Mouse (Mus musculus): Measurements from ENCODE around the gene Afap1. TPM values are rescaled to one million over a fixed set of nuclear protein-coding genes. Genes with fewer than 3 reads are reported as not detected.

The Afap1 gene
- polyA plus RNA-seq, 1 experiment from 2014 or later: 20.8 TPM

GRCm38 (mm10) chr5:35903456-35903855 lies 10.3 kb downstream of the Afap1 start:
- no peaks in the 10 kb centered on the region for H3K27me3 ChIP-seq (ENCODE audit: control insufficient read depth, insufficient read depth, low read depth, low read length)
- H3K9ac ChIP-seq (ENCODE audit: low read length): no peak overlapping the region
- H3K4me2 ChIP-seq (ENCODE audit: low read depth, low read length): no peak overlapping the region
- H3K27ac ChIP-seq (ENCODE audit: low read length): no peak overlapping the region
- no peaks in the 10 kb centered on the region for H3K36me3 ChIP-seq (ENCODE audit: control insufficient read depth, insufficient read depth, low read length)
- peaks cover 66% of the 10 kb centered on the region for H3K4me1 ChIP-seq (replicated peaks; ENCODE audit: control insufficient read depth, insufficient read depth, low read length)
- H3K9me3 ChIP-seq (ENCODE audit: control insufficient read depth, low read length): no peaks in the 10 kb centered on the region
- 58% methylated on average over 8 of the region's 8 CpGs for WGBS
- no peak overlapping the region for H3K4me3 ChIP-seq (ENCODE audit: low read length)
- ATAC-seq (ENCODE audit: low read depth): no peak

DNA sequence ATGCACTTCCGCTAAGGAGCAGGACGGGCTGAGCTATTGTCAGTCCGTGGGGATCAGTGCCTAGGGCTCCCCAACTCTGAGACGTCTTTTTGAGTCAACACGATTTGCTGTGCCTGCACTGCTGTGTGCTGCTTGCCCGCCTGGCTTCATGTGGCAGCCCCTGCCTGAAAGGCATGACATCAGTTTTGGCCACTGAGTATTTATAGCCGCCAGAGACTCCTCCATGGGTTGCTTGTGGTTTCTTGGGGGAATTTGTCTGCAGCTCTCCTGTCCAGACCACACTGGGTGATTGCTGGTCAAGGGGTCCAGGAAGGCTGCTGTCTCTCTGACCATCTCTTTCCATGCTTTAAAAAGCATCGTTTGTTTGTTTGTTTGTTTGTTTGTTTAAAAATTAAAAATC lies 12.2 kb downstream of the Afap1 start:
- no peak for ATAC-seq (ENCODE audit: low read depth)
- no peak overlapping the region for H3K4me2 ChIP-seq (ENCODE audit: low read depth, low read length)
- no peak overlapping the region for H3K9ac ChIP-seq (ENCODE audit: low read length)
- WGBS: 51% methylated on average over 8 of the region's 8 CpGs
- no peaks in the 10 kb centered on the region for H3K9me3 ChIP-seq (ENCODE audit: control insufficient read depth, low read length)
- H3K4me1 ChIP-seq (replicated peaks; ENCODE audit: control insufficient read depth, insufficient read depth, low read length): peaks cover 62% of the 10 kb centered on the region
- H3K4me3 ChIP-seq (ENCODE audit: low read length): no peak overlapping the region
- H3K27ac ChIP-seq (ENCODE audit: low read length): no peak overlapping the region
- H3K36me3 ChIP-seq (ENCODE audit: control insufficient read depth, insufficient read depth, low read length): no peaks in the 10 kb centered on the region
- H3K27me3 ChIP-seq (ENCODE audit: control insufficient read depth, insufficient read depth, low read depth, low read length): no peaks in the 10 kb centered on the region

DNA sequence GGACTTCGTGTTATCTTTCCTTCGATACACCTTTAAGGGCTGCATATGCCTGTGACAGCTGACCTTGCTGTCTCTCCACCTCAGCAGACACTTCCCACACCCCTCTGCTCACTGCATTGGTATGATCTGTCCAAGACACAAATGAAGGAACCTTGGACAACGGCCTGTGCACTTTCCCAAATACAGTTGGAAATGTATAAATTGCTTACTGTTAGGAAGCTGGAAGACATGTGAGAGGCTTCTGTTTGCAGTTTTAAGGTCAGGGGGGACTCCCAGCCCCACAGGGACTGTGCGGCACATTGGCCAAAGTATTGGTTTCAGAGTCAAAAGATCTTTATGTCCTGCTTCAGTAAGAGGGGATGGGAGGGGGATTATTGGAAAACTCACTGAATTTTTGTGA lies 14.0 kb downstream of the Afap1 start:
- H3K4me3 ChIP-seq (ENCODE audit: low read length): no peak overlapping the region
- H3K4me2 ChIP-seq (ENCODE audit: low read depth, low read length): no peak overlapping the region
- 45% methylated on average over 4 of the region's 4 CpGs for WGBS
- H3K9ac ChIP-seq (ENCODE audit: low read length): no peak overlapping the region
- no peaks in the 10 kb centered on the region for H3K9me3 ChIP-seq (ENCODE audit: control insufficient read depth, low read length)
- no peaks in the 10 kb centered on the region for H3K27me3 ChIP-seq (ENCODE audit: control insufficient read depth, insufficient read depth, low read depth, low read length)
- peaks cover 48% of the 10 kb centered on the region for H3K4me1 ChIP-seq (replicated peaks; ENCODE audit: control insufficient read depth, insufficient read depth, low read length)
- no peaks in the 10 kb centered on the region for H3K36me3 ChIP-seq (ENCODE audit: control insufficient read depth, insufficient read depth, low read length)
- peak; percentile 51 for ATAC-seq (ENCODE audit: low read depth)
- H3K27ac ChIP-seq (ENCODE audit: low read length): peak overlapping the region; percentile 18; the same call in 1 of the 2 replicates

DNA sequence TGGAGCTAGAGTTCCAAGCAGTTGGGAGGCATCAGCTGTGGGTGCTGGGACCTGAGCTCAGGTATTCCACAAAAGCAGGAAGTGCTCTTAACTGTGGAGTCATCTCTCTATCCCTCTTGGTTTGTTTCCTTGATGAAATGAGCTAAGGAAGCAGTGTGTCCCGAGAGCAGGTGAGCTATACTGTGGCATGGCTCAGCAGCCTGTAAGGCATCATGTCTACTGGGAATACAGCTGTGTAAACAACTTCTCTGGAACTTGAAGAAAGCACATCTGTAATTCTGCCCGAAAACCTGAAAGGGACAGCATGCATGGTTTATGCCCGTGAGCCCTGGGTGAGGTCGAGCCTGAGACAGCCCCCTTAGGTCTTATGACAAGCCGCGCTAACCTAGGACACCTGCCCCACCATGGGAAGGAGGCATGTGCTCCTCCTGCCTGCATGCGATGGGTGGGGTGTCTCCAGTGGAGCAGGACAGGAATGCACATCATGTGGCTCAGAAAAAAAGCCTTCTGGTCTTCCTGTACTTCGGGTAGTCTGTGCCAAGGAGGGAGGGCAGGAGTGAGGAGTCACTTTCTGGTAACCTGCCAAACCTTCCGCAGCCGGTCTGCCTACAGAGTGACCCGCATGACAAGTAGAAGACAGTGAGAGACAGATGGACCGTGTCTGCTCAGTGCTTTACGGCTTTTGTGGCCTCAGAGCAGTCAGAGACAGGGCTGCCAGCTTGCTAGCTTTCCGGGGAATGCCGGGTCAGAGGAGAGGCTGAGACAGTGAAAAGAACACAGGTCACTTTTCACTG lies 14.7 kb downstream of the Afap1 start:
- Histone ChIP-seq H3K4me1 (replicated peaks; ENCODE audit: control insufficient read depth, insufficient read depth, low read length) (peaks cover 48% of the 10 kb centered on the region), H3K4me2 (ENCODE audit: low read depth, low read length) (0 out of 2 replicates have a peak overlapping the region, but pooled peaks have one; percentile 3), H3K9me3 (ENCODE audit: control insufficient read depth, low read length) (no peaks in the 10 kb centered on the region), H3K27ac (ENCODE audit: low read length) (peak overlapping the region; percentile 11), H3K27me3 (ENCODE audit: control insufficient read depth, insufficient read depth, low read depth, low read length) (no peaks in the 10 kb centered on the region), H3K9ac (ENCODE audit: low read length) (no peak overlapping the region), H3K36me3 (ENCODE audit: control insufficient read depth, insufficient read depth, low read length) (no peaks in the 10 kb centered on the region), H3K4me3 (ENCODE audit: low read length) (no peak overlapping the region)
- ATAC-seq (ENCODE audit: low read depth): peak; percentile 88
- WGBS: 16% methylated on average over 15 of the region's 15 CpGs

- H3K27me3 ChIP-seq (ENCODE audit: control insufficient read depth, insufficient read depth, low read depth, low read length): no peaks in the 10 kb centered on the region
- H3K9ac ChIP-seq (ENCODE audit: low read length): peak overlapping the region; percentile 36; the same call in 1 of the 2 replicates
- H3K27ac ChIP-seq (ENCODE audit: low read length): peak overlapping the region; percentile 69
- peaks cover 44% of the 10 kb centered on the region for H3K4me1 ChIP-seq (replicated peaks; ENCODE audit: control insufficient read depth, insufficient read depth, low read length)
- no peak overlapping the region for H3K4me3 ChIP-seq (ENCODE audit: low read length)
- H3K9me3 ChIP-seq (ENCODE audit: control insufficient read depth, low read length): no peaks in the 10 kb centered on the region
- H3K4me2 ChIP-seq (ENCODE audit: low read depth, low read length): no peak overlapping the region
- peak; percentile 3; the same call in 1 of the 2 replicates for ATAC-seq (ENCODE audit: low read depth)
- H3K36me3 ChIP-seq (ENCODE audit: control insufficient read depth, insufficient read depth, low read length): no peaks in the 10 kb centered on the region
- WGBS: 47% methylated on average over 13 of the region's 13 CpGs
Measured at GRCm38 (mm10) chr5:35908626-35909443, 15.7 kb downstream of the Afap1 start.

- no peaks in the 10 kb centered on the region for H3K9me3 ChIP-seq (ENCODE audit: control insufficient read depth, low read length)
- no peak for ATAC-seq (ENCODE audit: low read depth)
- no peak overlapping the region for H3K4me2 ChIP-seq (ENCODE audit: low read depth, low read length)
- no peak overlapping the region for H3K4me3 ChIP-seq (ENCODE audit: low read length)
- no peaks in the 10 kb centered on the region for H3K27me3 ChIP-seq (ENCODE audit: control insufficient read depth, insufficient read depth, low read depth, low read length)
- H3K27ac ChIP-seq (ENCODE audit: low read length): no peak overlapping the region
- no peaks in the 10 kb centered on the region for H3K36me3 ChIP-seq (ENCODE audit: control insufficient read depth, insufficient read depth, low read length)
- WGBS: 78% methylated on average over 12 of the region's 12 CpGs
- H3K4me1 ChIP-seq (replicated peaks; ENCODE audit: control insufficient read depth, insufficient read depth, low read length): peaks cover 42% of the 10 kb centered on the region
- H3K9ac ChIP-seq (ENCODE audit: low read length): no peak overlapping the region
Measured at GRCm38 (mm10) chr5:35915629-35916300, 22.6 kb downstream of the Afap1 start.

GRCm38 (mm10) chr5:35916666-35917065 lies 23.5 kb downstream of the Afap1 start:
- peaks cover 50% of the 10 kb centered on the region for H3K4me1 ChIP-seq (replicated peaks; ENCODE audit: control insufficient read depth, insufficient read depth, low read length)

GRCm38 (mm10) chr5:35918387-35918786 lies 25.3 kb downstream of the Afap1 start:
- Histone ChIP-seq H3K4me3 (ENCODE audit: low read length) (no peak overlapping the region), H3K27ac (ENCODE audit: low read length) (peak overlapping the region; percentile 30), H3K36me3 (ENCODE audit: control insufficient read depth, insufficient read depth, low read length) (no peaks in the 10 kb centered on the region), H3K4me2 (ENCODE audit: low read depth, low read length) (peak overlapping the region; percentile 28), H3K9ac (ENCODE audit: low read length) (no peak overlapping the region), H3K4me1 (replicated peaks; ENCODE audit: control insufficient read depth, insufficient read depth, low read length) (peaks cover 66% of the 10 kb centered on the region), H3K9me3 (ENCODE audit: control insufficient read depth, low read length) (no peaks in the 10 kb centered on the region), H3K27me3 (ENCODE audit: control insufficient read depth, insufficient read depth, low read depth, low read length) (no peaks in the 10 kb centered on the region)
- ATAC-seq (ENCODE audit: low read depth): peak; percentile 18
- WGBS: 24% methylated on average over 8 of the region's 8 CpGs

More at GRCm38 (mm10) chr5:35916666-35917065, 23.5 kb downstream of the Afap1 start:
- Histone ChIP-seq H3K9ac (ENCODE audit: low read length) (no peak overlapping the region), H3K27me3 (ENCODE audit: control insufficient read depth, insufficient read depth, low read depth, low read length) (no peaks in the 10 kb centered on the region), H3K27ac (ENCODE audit: low read length) (no peak overlapping the region), H3K4me2 (ENCODE audit: low read depth, low read length) (no peak overlapping the region), H3K9me3 (ENCODE audit: control insufficient read depth, low read length) (no peaks in the 10 kb centered on the region), H3K36me3 (ENCODE audit: control insufficient read depth, insufficient read depth, low read length) (no peaks in the 10 kb centered on the region), H3K4me3 (ENCODE audit: low read length) (no peak overlapping the region)
- 68% methylated on average over 5 of the region's 5 CpGs for WGBS
- no peak for ATAC-seq (ENCODE audit: low read depth)

DNA sequence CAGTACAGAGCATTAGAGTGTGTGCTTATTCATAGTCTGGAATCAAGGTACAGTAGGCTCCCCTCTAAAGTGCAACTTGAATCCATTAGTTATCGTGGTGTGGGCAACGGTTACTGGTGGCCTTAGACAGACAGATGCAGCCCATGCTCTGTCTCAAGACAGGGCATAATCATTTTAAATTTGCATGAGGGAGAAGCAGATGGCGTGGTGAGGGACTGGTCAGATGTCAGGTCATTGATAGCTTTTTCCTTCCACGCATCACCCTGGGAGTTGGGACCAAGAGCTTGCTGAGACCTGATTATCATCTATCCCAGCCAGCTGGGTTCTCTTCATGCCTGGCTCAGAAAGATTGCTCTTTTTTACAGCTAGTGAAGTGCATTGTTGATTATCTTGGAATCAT lies 27.0 kb downstream of the Afap1 start:
- no peak for ATAC-seq (ENCODE audit: low read depth)
- 59% methylated on average over 4 of the region's 4 CpGs for WGBS
- Histone ChIP-seq H3K9me3 (ENCODE audit: control insufficient read depth, low read length) (no peaks in the 10 kb centered on the region), H3K27ac (ENCODE audit: low read length) (no peak overlapping the region), H3K27me3 (ENCODE audit: control insufficient read depth, insufficient read depth, low read depth, low read length) (no peaks in the 10 kb centered on the region), H3K4me2 (ENCODE audit: low read depth, low read length) (no peak overlapping the region), H3K36me3 (ENCODE audit: control insufficient read depth, insufficient read depth, low read length) (no peaks in the 10 kb centered on the region), H3K4me3 (ENCODE audit: low read length) (no peak overlapping the region), H3K9ac (ENCODE audit: low read length) (no peak overlapping the region), H3K4me1 (replicated peaks; ENCODE audit: control insufficient read depth, insufficient read depth, low read length) (peaks cover 74% of the 10 kb centered on the region)
